Mouse (Mus musculus) erythroblast, embryonic 14.5 days (primary cell): ENCODE results near the gene Grk2.

Experiments used
- GATA1 ChIP-seq: IDR thresholded peaks from 2 replicates; pipeline ENCODE4 v1.6.1; 2012; ENCODE audit warnings: low read length, inconsistent platforms, mixed read lengths
- TAL1 ChIP-seq: IDR thresholded peaks from 3 replicates; pipeline ENCODE4 v1.6.1; 2012; ENCODE audit warnings: low read length, inconsistent platforms, mixed read lengths

- no peak for TF ChIP-seq GATA1
- no peak for TF ChIP-seq TAL1
Observed at GRCm38 (mm10) chr19:4326881-4327280, 20.9 kb upstream of the Grk2 start.
